Mouse (Mus musculus): ENCODE data around the gene Rsrc2. TPM values are rescaled to one million over a fixed set of nuclear protein-coding genes. Genes with fewer than 3 reads are reported as not detected.
A peak's percentile ranks its signal among the peaks of the same experiment; 100 is the strongest.

The Rsrc2 gene
- polyA plus RNA-seq, 1 experiment from 2014 or later = 35.2 TPM

GRCm38 (mm10) chr5:123713782-123714181, 35.4 kb downstream of the Rsrc2 start:
- ATAC-seq (ENCODE audit: low read depth) = no peak
- WGBS (ENCODE audit: insufficient replicate concordance) = 83% methylated on average over 6 of the region's 6 CpGs
- peaks cover 58% of the 10 kb centered on the region for H3K36me3 ChIP-seq (ENCODE audit: control insufficient read depth, insufficient read depth)

GRCm38 (mm10) chr5:123709571-123709970, 39.6 kb downstream of the Rsrc2 start:
- H3K27ac ChIP-seq (ENCODE audit: low read length) = no peak overlapping the region
- H3K36me3 ChIP-seq (ENCODE audit: control insufficient read depth, insufficient read depth) = peaks cover 83% of the 10 kb centered on the region

More at GRCm38 (mm10) chr5:123713782-123714181, 35.4 kb downstream of the Rsrc2 start:
- Histone ChIP-seq H3K4me1 (ENCODE audit: control insufficient read depth, low read depth, low read length) (peaks cover 13% of the 10 kb centered on the region), H3K9me3 (replicated peaks; ENCODE audit: control insufficient read depth, low read length) (no peaks in the 10 kb centered on the region), H3K27ac (ENCODE audit: low read length) (no peak overlapping the region), H3K4me2 (ENCODE audit: low read depth, low read length) (no peak overlapping the region), H3K27me3 (ENCODE audit: control insufficient read depth, insufficient read depth, low read depth, low read length) (no peaks in the 10 kb centered on the region), H3K9ac (ENCODE audit: low read depth, low read length) (no peak overlapping the region), H3K4me3 (ENCODE audit: low read depth, low read length) (no peak overlapping the region)

GRCm38 (mm10) chr5:123708598-123708997, 40.6 kb downstream of the Rsrc2 start:
- Histone ChIP-seq H3K27me3 (ENCODE audit: control insufficient read depth, insufficient read depth, low read depth, low read length) (no peaks in the 10 kb centered on the region), H3K4me1 (ENCODE audit: control insufficient read depth, low read depth, low read length) (no peaks in the 10 kb centered on the region), H3K36me3 (ENCODE audit: control insufficient read depth, insufficient read depth) (peaks cover 82% of the 10 kb centered on the region), H3K9me3 (replicated peaks; ENCODE audit: control insufficient read depth, low read length) (no peaks in the 10 kb centered on the region), H3K4me2 (ENCODE audit: low read depth, low read length) (no peak overlapping the region), H3K27ac (ENCODE audit: low read length) (no peak overlapping the region), H3K9ac (ENCODE audit: low read depth, low read length) (no peak overlapping the region), H3K4me3 (ENCODE audit: low read depth, low read length) (no peak overlapping the region)
- no peak for ATAC-seq (ENCODE audit: low read depth)
- WGBS (ENCODE audit: insufficient replicate concordance) = 90% methylated on average over 12 of the region's 12 CpGs

More at GRCm38 (mm10) chr5:123709571-123709970, 39.6 kb downstream of the Rsrc2 start:
- H3K27me3 ChIP-seq (ENCODE audit: control insufficient read depth, insufficient read depth, low read depth, low read length) = no peaks in the 10 kb centered on the region
- no peak overlapping the region for H3K4me3 ChIP-seq (ENCODE audit: low read depth, low read length)
- no peak overlapping the region for H3K9ac ChIP-seq (ENCODE audit: low read depth, low read length)
- WGBS (ENCODE audit: insufficient replicate concordance) = 79% methylated on average over 4 of the region's 4 CpGs
- H3K9me3 ChIP-seq (replicated peaks; ENCODE audit: control insufficient read depth, low read length) = no peaks in the 10 kb centered on the region
- ATAC-seq (ENCODE audit: low read depth) = no peak
- no peak overlapping the region for H3K4me2 ChIP-seq (ENCODE audit: low read depth, low read length)
- no peaks in the 10 kb centered on the region for H3K4me1 ChIP-seq (ENCODE audit: control insufficient read depth, low read depth, low read length)

- no peaks in the 10 kb centered on the region for H3K4me1 ChIP-seq (ENCODE audit: control insufficient read depth, low read depth, low read length)
- no peak overlapping the region for H3K4me2 ChIP-seq (ENCODE audit: low read depth, low read length)
- no peaks in the 10 kb centered on the region for H3K27me3 ChIP-seq (ENCODE audit: control insufficient read depth, insufficient read depth, low read depth, low read length)
- no peak overlapping the region for H3K27ac ChIP-seq (ENCODE audit: low read length)
- H3K36me3 ChIP-seq (ENCODE audit: control insufficient read depth, insufficient read depth) = peaks cover 60% of the 10 kb centered on the region
- H3K9ac ChIP-seq (ENCODE audit: low read depth, low read length) = no peak overlapping the region
- 77% methylated on average over 11 of the region's 11 CpGs for WGBS (ENCODE audit: insufficient replicate concordance)
- H3K4me3 ChIP-seq (ENCODE audit: low read depth, low read length) = no peak overlapping the region
- no peak for ATAC-seq (ENCODE audit: low read depth)
- no peaks in the 10 kb centered on the region for H3K9me3 ChIP-seq (replicated peaks; ENCODE audit: control insufficient read depth, low read length)
Observed at GRCm38 (mm10) chr5:123700625-123701024, 48.6 kb downstream of the Rsrc2 start.

- Histone ChIP-seq H3K4me2 (ENCODE audit: low read depth, low read length) (no peak overlapping the region), H3K4me1 (ENCODE audit: control insufficient read depth, low read depth, low read length) (no peaks in the 10 kb centered on the region), H3K4me3 (ENCODE audit: low read depth, low read length) (no peak overlapping the region), H3K9me3 (replicated peaks; ENCODE audit: control insufficient read depth, low read length) (no peaks in the 10 kb centered on the region), H3K9ac (ENCODE audit: low read depth, low read length) (no peak overlapping the region), H3K36me3 (ENCODE audit: control insufficient read depth, insufficient read depth) (peaks cover 50% of the 10 kb centered on the region), H3K27me3 (ENCODE audit: control insufficient read depth, insufficient read depth, low read depth, low read length) (no peaks in the 10 kb centered on the region), H3K27ac (ENCODE audit: low read length) (no peak overlapping the region)
- 30% methylated on average over 3 of the region's 3 CpGs for WGBS (ENCODE audit: insufficient replicate concordance)
- no peak for ATAC-seq (ENCODE audit: low read depth)
Observed at GRCm38 (mm10) chr5:123699198-123699597, 50.0 kb downstream of the Rsrc2 start.

- Histone ChIP-seq H3K27ac (ENCODE audit: low read length) (no peak overlapping the region), H3K27me3 (ENCODE audit: control insufficient read depth, insufficient read depth, low read depth, low read length) (no peaks in the 10 kb centered on the region), H3K9me3 (replicated peaks; ENCODE audit: control insufficient read depth, low read length) (no peaks in the 10 kb centered on the region), H3K36me3 (ENCODE audit: control insufficient read depth, insufficient read depth) (peaks cover 29% of the 10 kb centered on the region), H3K4me2 (ENCODE audit: low read depth, low read length) (no peak overlapping the region), H3K4me1 (ENCODE audit: control insufficient read depth, low read depth, low read length) (no peaks in the 10 kb centered on the region), H3K4me3 (ENCODE audit: low read depth, low read length) (no peak overlapping the region), H3K9ac (ENCODE audit: low read depth, low read length) (no peak overlapping the region)
- 76% methylated on average over 4 of the region's 4 CpGs for WGBS (ENCODE audit: insufficient replicate concordance)
- no peak for ATAC-seq (ENCODE audit: low read depth)
Observed at GRCm38 (mm10) chr5:123696961-123697360, 52.3 kb downstream of the Rsrc2 start.

GRCm38 (mm10) chr5:123696244-123696643, 53.0 kb downstream of the Rsrc2 start:
- H3K27ac ChIP-seq (ENCODE audit: low read length) = no peak overlapping the region
- no peak overlapping the region for H3K4me2 ChIP-seq (ENCODE audit: low read depth, low read length)
- H3K9me3 ChIP-seq (replicated peaks; ENCODE audit: control insufficient read depth, low read length) = no peaks in the 10 kb centered on the region
- no peak for ATAC-seq (ENCODE audit: low read depth)
- H3K9ac ChIP-seq (ENCODE audit: low read depth, low read length) = no peak overlapping the region
- H3K4me3 ChIP-seq (ENCODE audit: low read depth, low read length) = no peak overlapping the region
- H3K36me3 ChIP-seq (ENCODE audit: control insufficient read depth, insufficient read depth) = peaks cover 26% of the 10 kb centered on the region
- 84% methylated on average over 7 of the region's 7 CpGs for WGBS (ENCODE audit: insufficient replicate concordance)
- H3K4me1 ChIP-seq (ENCODE audit: control insufficient read depth, low read depth, low read length) = no peaks in the 10 kb centered on the region
- H3K27me3 ChIP-seq (ENCODE audit: control insufficient read depth, insufficient read depth, low read depth, low read length) = no peaks in the 10 kb centered on the region

GRCm38 (mm10) chr5:123694468-123694867, 54.7 kb downstream of the Rsrc2 start:
- no peaks in the 10 kb centered on the region for H3K4me1 ChIP-seq (ENCODE audit: control insufficient read depth, low read depth, low read length)
- H3K27me3 ChIP-seq (ENCODE audit: control insufficient read depth, insufficient read depth, low read depth, low read length) = no peaks in the 10 kb centered on the region
- H3K9me3 ChIP-seq (replicated peaks; ENCODE audit: control insufficient read depth, low read length) = no peaks in the 10 kb centered on the region
- no peak overlapping the region for H3K4me2 ChIP-seq (ENCODE audit: low read depth, low read length)
- no peak overlapping the region for H3K4me3 ChIP-seq (ENCODE audit: low read depth, low read length)
- peaks cover 12% of the 10 kb centered on the region for H3K36me3 ChIP-seq (ENCODE audit: control insufficient read depth, insufficient read depth)
- H3K27ac ChIP-seq (ENCODE audit: low read length) = no peak overlapping the region
- ATAC-seq (ENCODE audit: low read depth) = no peak
- H3K9ac ChIP-seq (ENCODE audit: low read depth, low read length) = no peak overlapping the region
- 44% methylated on average over 6 of the region's 6 CpGs for WGBS (ENCODE audit: insufficient replicate concordance)

- Histone ChIP-seq H3K9ac (ENCODE audit: low read depth, low read length) (peak within 1 kb of the TSS; percentile 81), H3K36me3 (ENCODE audit: control insufficient read depth, insufficient read depth) (no peaks in the 10 kb centered on the region), H3K27ac (ENCODE audit: low read length) (peak within 1 kb of the TSS; percentile 69), H3K4me1 (ENCODE audit: control insufficient read depth, low read depth, low read length) (peaks cover 22% of the 10 kb centered on the region), H3K27me3 (ENCODE audit: control insufficient read depth, insufficient read depth, low read depth, low read length) (peaks cover 5% of the 10 kb centered on the region), H3K9me3 (replicated peaks; ENCODE audit: control insufficient read depth, low read length) (no peaks in the 10 kb centered on the region), H3K4me3 (ENCODE audit: low read depth, low read length) (peak within 1 kb of the TSS; percentile 81), H3K4me2 (ENCODE audit: low read depth, low read length) (peak within 1 kb of the TSS; percentile 93)
- peak; percentile 73 for ATAC-seq (ENCODE audit: low read depth)
- 1% methylated on average over 60 of the region's 64 CpGs for WGBS (ENCODE audit: insufficient replicate concordance)
Observed at GRCm38 (mm10) chr5:123684221-123685144, 64.7 kb downstream of the Rsrc2 start, which contains the start of gene Clip1. Gene Clip1, minus strand, starts transcription at chr5:123684618.

Data from liver, embryonic 16.5 days (tissue).